22 mouse cellular contexts compared by ENCODE assay signal in the genomic region with DNA sequence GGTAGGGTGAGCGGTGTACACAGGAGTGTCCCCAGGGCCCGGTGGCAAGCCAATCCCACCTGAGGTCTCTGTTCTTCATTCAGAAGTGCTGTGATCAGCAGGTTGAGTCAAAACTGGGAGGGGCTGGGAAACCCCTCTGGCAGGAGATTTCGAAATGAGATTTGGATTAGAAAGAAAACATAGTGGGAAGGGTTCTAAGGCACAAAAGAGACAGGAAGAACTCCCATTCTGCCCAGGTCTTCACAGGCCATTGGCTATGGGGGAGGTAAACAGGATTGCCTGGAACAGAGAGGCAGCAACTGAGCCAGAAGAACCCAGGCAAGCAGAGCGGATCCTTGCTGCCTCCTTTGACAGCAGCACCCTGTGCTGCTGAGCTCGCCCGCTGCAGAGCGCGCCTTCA. TPM values are rescaled to one million over a fixed set of nuclear protein-coding genes. Genes with fewer than 3 reads are reported as not detected.
DNase-seq lines count a peak whose midpoint lies in the region; ATAC-seq and TF ChIP-seq lines count a peak whose summit lies in the region.
"Had no signal": no experiment of that assay in that cellular context is flagged by ENCODE, and none has a peak within 500 bp of the region (broad histone marks: within the 10 kb centered on the region; RNA-seq: fewer than 3 reads in every experiment).

No protein-coding gene starts in this region.

- H3K9ac ChIP-seq in limb, embryonic 15.5 days: no peak overlapping the region
- no peak overlapping the region for H3K9ac ChIP-seq in ES-E14 (ENCODE audit: insufficient read depth, low read depth, low read length, poor library complexity, severe bottlenecking)
- H3K9ac ChIP-seq in embryonic facial prominence, embryonic 15.5 days: no peak overlapping the region
- H3K9ac ChIP-seq: heart, embryonic 13.5 days; hindbrain, embryonic 15.5 days had no signal

- peaks cover 2% of the 10 kb centered on the region; the same call in 1 of the 2 replicates for H3K4me1 ChIP-seq in limb, embryonic 15.5 days
- H3K4me1 ChIP-seq in limb, embryonic 10.5 days: no peaks in the 10 kb centered on the region
- peaks cover 0 to 9% of the 10 kb centered on the region in 2 experiments; a peak in 2 of 4 replicates for H3K4me1 ChIP-seq in ES-E14 (ENCODE audit: control insufficient read depth in 2 of 2, insufficient read depth in 2 of 2, low read length in 2 of 2, poor library complexity in 1 of 2)
- H3K4me1 ChIP-seq in embryonic facial prominence, embryonic 15.5 days: peaks cover 14% of the 10 kb centered on the region; the same call in 1 of the 2 replicates
- H3K4me1 ChIP-seq: forebrain, embryonic 10.5 days; heart, embryonic 13.5 days; hindbrain, embryonic 15.5 days had no signal

- peaks cover 5% of the 10 kb centered on the region; the same call in 1 of the 2 replicates for H3K27me3 ChIP-seq in limb, embryonic 15.5 days
- H3K27me3 ChIP-seq in limb, embryonic 10.5 days (ENCODE audit: low read depth, poor library complexity, severe bottlenecking): 0 out of 2 replicates have a peak, but pooled peaks cover 10% of the 10 kb centered on the region
- H3K27me3 ChIP-seq in embryonic facial prominence, embryonic 15.5 days: no peaks in the 10 kb centered on the region

- H3K9me3 ChIP-seq in limb, embryonic 15.5 days: no peaks in the 10 kb centered on the region
- no peaks in the 10 kb centered on the region for H3K9me3 ChIP-seq in limb, embryonic 10.5 days (replicated peaks)
- no peaks in the 10 kb centered on the region for H3K9me3 ChIP-seq in ES-E14 (ENCODE audit: control insufficient read depth, insufficient read depth, low read depth, low read length)
- no peaks in the 10 kb centered on the region for H3K9me3 ChIP-seq in embryonic facial prominence, embryonic 15.5 days (replicated peaks)
- H3K9me3 ChIP-seq: forebrain, embryonic 10.5 days; heart, embryonic 13.5 days; hindbrain, embryonic 15.5 days had no signal

- H3K4me3 ChIP-seq in limb, embryonic 15.5 days: no peak overlapping the region
- no peak overlapping the region for H3K4me3 ChIP-seq in limb, embryonic 10.5 days
- no peak overlapping the region for H3K4me3 ChIP-seq in ES-E14 (ENCODE audit: insufficient read depth in 1 of 2, low read depth in 1 of 2, low read length in 2 of 2, poor library complexity in 1 of 2, severe bottlenecking in 1 of 2)
- no peak overlapping the region for H3K4me3 ChIP-seq in embryonic facial prominence, embryonic 15.5 days (replicated peaks)
- H3K4me3 ChIP-seq: erythroblast, embryonic 14.5 days; forebrain, embryonic 10.5 days; gastrocnemius, adult 2 months; heart, embryonic 13.5 days; hindbrain, embryonic 15.5 days had no signal

- in situ Hi-C loops in ES-E14 (cut with MboI; ENCODE audit: low sequenced_read_pairs in 2 of 2, unreplicated experiment in 2 of 2): no loop called here

- no peaks in the 10 kb centered on the region for H3K36me3 ChIP-seq in limb, embryonic 15.5 days
- H3K36me3 ChIP-seq in limb, embryonic 10.5 days: no peaks in the 10 kb centered on the region
- no peaks in the 10 kb centered on the region for H3K36me3 ChIP-seq in ES-E14 (ENCODE audit: control insufficient read depth, insufficient read depth, low read length, poor library complexity, severe bottlenecking)
- H3K36me3 ChIP-seq in embryonic facial prominence, embryonic 15.5 days: no peaks in the 10 kb centered on the region
- H3K36me3 ChIP-seq: forebrain, embryonic 10.5 days; heart, embryonic 13.5 days; hindbrain, embryonic 15.5 days had no signal

- no peak for ATAC-seq in limb, embryonic 15.5 days (ENCODE audit: insufficient number of reproducible peaks, low FRiP score, low TSS enrichment, low read depth)
- ATAC-seq in embryonic facial prominence, embryonic 15.5 days (ENCODE audit: insufficient number of reproducible peaks, low FRiP score, low TSS enrichment, low read depth): no peak
- ATAC-seq: forebrain, embryonic 14.5 days; Patski had no signal

- H3K27ac ChIP-seq in limb, embryonic 15.5 days: peak overlapping the region; percentile 69
- H3K27ac ChIP-seq in limb, embryonic 10.5 days: no peak overlapping the region
- no peak overlapping the region for H3K27ac ChIP-seq in ES-E14 (ENCODE audit: insufficient read depth, low read depth, low read length, poor library complexity, severe bottlenecking)
- H3K27ac ChIP-seq in embryonic facial prominence, embryonic 15.5 days (replicated peaks): peak overlapping the region; percentile 69
- H3K27ac ChIP-seq: forebrain, embryonic 10.5 days; gastrocnemius, adult 2 months; heart, embryonic 13.5 days; hindbrain, embryonic 15.5 days had no signal

- H3K4me2 ChIP-seq in limb, embryonic 15.5 days: no peak overlapping the region
- no peak overlapping the region for H3K4me2 ChIP-seq in embryonic facial prominence, embryonic 15.5 days (replicated peaks)
- H3K4me2 ChIP-seq: heart, embryonic 13.5 days; hindbrain, embryonic 15.5 days had no signal

- DNase-seq in limb, embryonic 10.5 days (ENCODE audit: low spot score): no peak
- DNase-seq in ES-E14 (ENCODE audit: low read depth, low spot score): no peak
- DNase-seq in cerebellum, postnatal 4 days (ENCODE audit: low spot score in 2 of 2): no peak
- DNase-seq in left cerebral cortex, adult 11 months (ENCODE audit: low spot score): no peak
- DNase-seq: adrenal gland, adult 8-10 months; adrenal gland, postnatal 36 days; cerebellum, adult 2 months; cerebellum, postnatal 10 days; gastrocnemius, adult 2 months; gastrocnemius, postnatal 25 days; heart, postnatal 36 days had no signal

- 64% methylated on average over 8 of the region's 8 CpGs for WGBS in limb, embryonic 15.5 days
- WGBS in limb, embryonic 10.5 days: 78% methylated on average over 8 of the region's 8 CpGs
- WGBS in embryonic facial prominence, embryonic 15.5 days: 58% methylated on average over 8 of the region's 8 CpGs

TF ChIP-seq in ES-E14, 5 proteins besides CTCF, POLR2A, EP300 and RAD21:
- TF ChIP-seq ZC3H11A (IDR thresholded peaks at IDR 0.05; ENCODE audit: borderline replicate concordance, low read depth, low read length) (no peak), MAFK (IDR thresholded peaks at IDR 0.05; ENCODE audit: insufficient read depth, low read depth, low read length) (peak; percentile 35; the same call in 1 of the 2 replicates)

RNA-seq across cellular contexts. Expression of gene Ovol1, which starts 21.7 kb away (rescaled TPM):
- polyA plus RNA-seq in limb, embryonic 15.5 days (2015; fragmentation: Nextera tagmentation; extraction: Ambion mirVana): 30.1 and 30.3 TPM in 2 replicates
- 0.74 and 0.86 TPM in 2 replicates for polyA plus RNA-seq in limb, embryonic 10.5 days (2016; fragmentation: Nextera tagmentation; extraction: Ambion mirVana)
- 0.58 and 1.1 TPM in 2 replicates for total RNA-seq in ES-E14 (2012; rRNA removed)
- 22.1 and 23.3 TPM in 2 replicates for polyA plus RNA-seq in embryonic facial prominence, embryonic 15.5 days (2015; fragmentation: Nextera tagmentation; extraction: Ambion mirVana)
- total RNA-seq: adrenal gland, adult 8-10 months; adrenal gland, postnatal 36 days; gastrocnemius, adult 2 months; gastrocnemius, postnatal 25 days; granulocyte monocyte progenitor cell, adult 5-6 weeks; heart, postnatal 36 days had no signal
- polyA plus RNA-seq: cerebellum, adult 2 months; forebrain, embryonic 14.5 days; hindbrain, embryonic 15.5 days had no signal

RNA-seq across cellular contexts. Expression of gene Snx32, which starts 28.4 kb away (rescaled TPM):
- polyA plus RNA-seq in limb, embryonic 15.5 days (2015; fragmentation: Nextera tagmentation; extraction: Ambion mirVana): 9.4 and 10.3 TPM in 2 replicates
- 4.1 and 7.0 TPM in 2 replicates for polyA plus RNA-seq in limb, embryonic 10.5 days (2016; fragmentation: Nextera tagmentation; extraction: Ambion mirVana)
- 3.3 and 5.0 TPM in 2 replicates for total RNA-seq in ES-E14 (2012; rRNA removed)
- 10.7 and 11.7 TPM in 2 replicates for polyA plus RNA-seq in embryonic facial prominence, embryonic 15.5 days (2015; fragmentation: Nextera tagmentation; extraction: Ambion mirVana)

RNA-seq across cellular contexts. Expression of gene Ap5b1, which starts 29.0 kb away (rescaled TPM):
- polyA plus RNA-seq in limb, embryonic 15.5 days (2015; fragmentation: Nextera tagmentation; extraction: Ambion mirVana): 4.3 and 4.4 TPM in 2 replicates
- 1.2 and 1.4 TPM in 2 replicates for polyA plus RNA-seq in limb, embryonic 10.5 days (2016; fragmentation: Nextera tagmentation; extraction: Ambion mirVana)
- total RNA-seq in ES-E14 (2012; rRNA removed): 6.4 and 9.5 TPM in 2 replicates
- polyA plus RNA-seq in embryonic facial prominence, embryonic 15.5 days (2015; fragmentation: Nextera tagmentation; extraction: Ambion mirVana): 5.2 and 5.7 TPM in 2 replicates

RNA-seq across cellular contexts. Expression of gene 1700020D05Rik, which starts 35.2 kb away (rescaled TPM):
- not detected in 2 replicates for polyA plus RNA-seq in limb, embryonic 15.5 days (2015; fragmentation: Nextera tagmentation; extraction: Ambion mirVana)
- not detected in 2 replicates for polyA plus RNA-seq in limb, embryonic 10.5 days (2016; fragmentation: Nextera tagmentation; extraction: Ambion mirVana)
- total RNA-seq in ES-E14 (2012; rRNA removed): 1.7 and 1.8 TPM in 2 replicates
- 0.16 TPM in 1 of 2 replicates, not detected in the other for polyA plus RNA-seq in embryonic facial prominence, embryonic 15.5 days (2015; fragmentation: Nextera tagmentation; extraction: Ambion mirVana)
- polyA plus RNA-seq: embryonic facial prominence, embryonic 14.5 days; forebrain, embryonic 10.5 days; forebrain, embryonic 14.5 days; heart, embryonic 13.5 days; heart, postnatal 0 days had no signal

RNA-seq across cellular contexts. Expression of gene Cfl1, which starts 48.5 kb away (rescaled TPM):
- 2,209 and 2,356 TPM in 2 replicates for polyA plus RNA-seq in limb, embryonic 15.5 days (2015; fragmentation: Nextera tagmentation; extraction: Ambion mirVana)
- 3,106 and 3,128 TPM in 2 replicates for polyA plus RNA-seq in limb, embryonic 10.5 days (2016; fragmentation: Nextera tagmentation; extraction: Ambion mirVana)
- 775 and 955 TPM in 2 replicates for total RNA-seq in ES-E14 (2012; rRNA removed)
- polyA plus RNA-seq in embryonic facial prominence, embryonic 15.5 days (2015; fragmentation: Nextera tagmentation; extraction: Ambion mirVana): 2,278 and 2,311 TPM in 2 replicates

Comparison
In these comparisons a context has a peak if more than half of its experiments do, and no peak if none do; other contexts are left out.
1. H3K27ac ChIP-seq: peak in limb, embryonic 15.5 days (single experiment) and embryonic facial prominence, embryonic 15.5 days (single experiment); none in limb, embryonic 10.5 days (single experiment) and ES-E14 (single experiment).
2. RNA of gene Ovol1, which starts 21.7 kb away (polyA plus RNA-seq): 30.1 to 30.3 TPM in limb, embryonic 15.5 days and 22.1 to 23.3 TPM in embryonic facial prominence, embryonic 15.5 days; 0.74 to 0.86 TPM in limb, embryonic 10.5 days; every median in the first group is over 10 times any median in the second.